Mouse (Mus musculus): ENCODE measurements around the gene Ttll9. TPM values are rescaled to one million over a fixed set of nuclear protein-coding genes. Genes with fewer than 3 reads are reported as not detected.

Gene Ttll9
- polyA plus RNA-seq, 1 experiment from 2014 or later = 1.1 TPM

- Histone ChIP-seq H3K9me3 (ENCODE audit: control insufficient read depth, low read length) (no peaks in the 10 kb centered on the region), H3K9ac (ENCODE audit: low read depth, low read length) (no peak overlapping the region), H3K4me2 (ENCODE audit: low read depth, low read length) (no peak overlapping the region), H3K4me3 (ENCODE audit: low read depth, low read length) (no peak overlapping the region), H3K36me3 (ENCODE audit: control insufficient read depth, insufficient read depth, low read length) (no peaks in the 10 kb centered on the region), H3K27me3 (replicated peaks; ENCODE audit: control insufficient read depth, insufficient read depth, low read length) (peaks cover 27% of the 10 kb centered on the region), H3K27ac (replicated peaks; ENCODE audit: low read depth, low read length) (no peak overlapping the region), H3K4me1 (ENCODE audit: control insufficient read depth, insufficient read depth, low read length) (no peaks in the 10 kb centered on the region)
- no peak for DNase-seq (ENCODE audit: low spot score)
- WGBS = 52% methylated on average over 6 of the region's 6 CpGs
- no peak for ATAC-seq (ENCODE audit: low read depth)
Measured at GRCm38 (mm10) chr2:153055270-153055920, 93.1 kb downstream of the Ttll9 start.

Other genes with a start within 250 kb of the Ttll9 start
- gene Id1, start 226.2 kb upstream of the Ttll9 start, polyA plus RNA-seq (2014; fragmentation: Nextera tagmentation; extraction: Ambion mirVana) = 128 and 138 TPM in 2 replicates
- gene Cox4i2, start 208.3 kb upstream of the Ttll9 start, polyA plus RNA-seq (2014; fragmentation: Nextera tagmentation; extraction: Ambion mirVana) = 19.1 and 27.0 TPM in 2 replicates
- 77.3 and 86.7 TPM in 2 replicates for gene Bcl2l1, start 130.8 kb upstream of the Ttll9 start, polyA plus RNA-seq (2014; fragmentation: Nextera tagmentation; extraction: Ambion mirVana)
- gene Tpx2, start 114.5 kb upstream of the Ttll9 start, polyA plus RNA-seq (2014; fragmentation: Nextera tagmentation; extraction: Ambion mirVana) = 69.3 and 87.9 TPM in 2 replicates
- 0.51 and 1.3 TPM in 2 replicates for gene Mylk2, start 51.1 kb upstream of the Ttll9 start, polyA plus RNA-seq (2014; fragmentation: Nextera tagmentation; extraction: Ambion mirVana)
- 3.7 and 4.3 TPM in 2 replicates for gene Foxs1, start 29.3 kb upstream of the Ttll9 start, polyA plus RNA-seq (2014; fragmentation: Nextera tagmentation; extraction: Ambion mirVana)
- gene Dusp15, start 10.8 kb upstream of the Ttll9 start, polyA plus RNA-seq (2014; fragmentation: Nextera tagmentation; extraction: Ambion mirVana) = 0.59 and 1.4 TPM in 2 replicates
- gene Pdrg1, start 52.9 kb downstream of the Ttll9 start, polyA plus RNA-seq (2014; fragmentation: Nextera tagmentation; extraction: Ambion mirVana) = 88.8 and 91.4 TPM in 2 replicates
- 0.06 and 0.07 TPM in 2 replicates for gene Xkr7, start 69.4 kb downstream of the Ttll9 start, polyA plus RNA-seq (2014; fragmentation: Nextera tagmentation; extraction: Ambion mirVana)
- 2.7 and 2.9 TPM in 2 replicates for gene Ccm2l, start 103.5 kb downstream of the Ttll9 start, polyA plus RNA-seq (2014; fragmentation: Nextera tagmentation; extraction: Ambion mirVana)
- gene Hck, start 146.0 kb downstream of the Ttll9 start, polyA plus RNA-seq (2014; fragmentation: Nextera tagmentation; extraction: Ambion mirVana) = 11.6 and 12.1 TPM in 2 replicates
- 97.9 and 100.0 TPM in 2 replicates for gene Tm9sf4, start 198.8 kb downstream of the Ttll9 start, polyA plus RNA-seq (2014; fragmentation: Nextera tagmentation; extraction: Ambion mirVana)

All from embryonic facial prominence, embryonic 14.5 days (tissue).